Mouse (Mus musculus): ENCODE results near the gene Chid1. TPM values are rescaled to one million over a fixed set of nuclear protein-coding genes. Genes with fewer than 3 reads are reported as not detected.

Gene Chid1
- total RNA-seq, 4 experiments from 2014 or later, result 66.8 to 72.6 (median 69.2) TPM

- DNase-seq (ENCODE audit: low spot score in 2 of 2), result no peak
Observed at GRCm38 (mm10) chr7:141477578-141478269, 61.9 kb downstream of the Chid1 start.

- DNase-seq (ENCODE audit: low spot score in 2 of 2), result no peak
Observed at GRCm38 (mm10) chr7:141476981-141477370, 62.7 kb downstream of the Chid1 start.

- DNase-seq (ENCODE audit: low spot score in 2 of 2), result no peak
Observed at GRCm38 (mm10) chr7:141476226-141476980, 63.3 kb downstream of the Chid1 start.

GRCm38 (mm10) chr7:141475805-141476158, 63.9 kb downstream of the Chid1 start:
- no peak for DNase-seq (ENCODE audit: low spot score in 2 of 2)

- peak; percentile 76 to 79 for DNase-seq (ENCODE audit: low spot score in 2 of 2)
Observed at GRCm38 (mm10) chr7:141475011-141475804, 64.4 kb downstream of the Chid1 start, which contains the start of the genes Polr2l and Tspan4. Polr2l (minus strand) TSS chr7:141475132. Tspan4 (plus strand) TSS chr7:141475240.

- no peak for DNase-seq (ENCODE audit: low spot score in 2 of 2)
Observed at GRCm38 (mm10) chr7:141474160-141474559, 65.5 kb downstream of the Chid1 start.

GRCm38 (mm10) chr7:141472763-141473162, 66.9 kb downstream of the Chid1 start:
- no peak for DNase-seq (ENCODE audit: low spot score in 2 of 2)

GRCm38 (mm10) chr7:141472226-141472625, 67.4 kb downstream of the Chid1 start:
- DNase-seq (ENCODE audit: low spot score in 2 of 2), result no peak

- DNase-seq (ENCODE audit: low spot score in 2 of 2), result no peak
Observed at GRCm38 (mm10) chr7:141471236-141471635, 68.4 kb downstream of the Chid1 start.

- no peak for DNase-seq (ENCODE audit: low spot score in 2 of 2)
Observed at GRCm38 (mm10) chr7:141470637-141470944, 69.1 kb downstream of the Chid1 start.

GRCm38 (mm10) chr7:141469901-141470636, 69.6 kb downstream of the Chid1 start:
- no peak for DNase-seq (ENCODE audit: low spot score in 2 of 2)

- DNase-seq (ENCODE audit: low spot score in 2 of 2), result no peak
Observed at GRCm38 (mm10) chr7:141469352-141469751, 70.3 kb downstream of the Chid1 start.

- no peak for DNase-seq (ENCODE audit: low spot score in 2 of 2)
Observed at GRCm38 (mm10) chr7:141468522-141469211, 71.0 kb downstream of the Chid1 start.

- no peak for DNase-seq (ENCODE audit: low spot score in 2 of 2)
Observed at GRCm38 (mm10) chr7:141468164-141468521, 71.5 kb downstream of the Chid1 start.

- DNase-seq (ENCODE audit: low spot score in 2 of 2), result peak; percentile 46 to 66
Observed at GRCm38 (mm10) chr7:141467230-141468030, 72.2 kb downstream of the Chid1 start, which contains the start of gene Cd151. Cd151 (plus strand) TSS chr7:141467392.

GRCm38 (mm10) chr7:141466607-141467148, 73.0 kb downstream of the Chid1 start:
- DNase-seq (ENCODE audit: low spot score in 2 of 2), result no peak

- no peak for DNase-seq (ENCODE audit: low spot score in 2 of 2)
Observed at GRCm38 (mm10) chr7:141466045-141466394, 73.6 kb downstream of the Chid1 start.

GRCm38 (mm10) chr7:141465388-141466044, 74.1 kb downstream of the Chid1 start:
- DNase-seq (ENCODE audit: low spot score in 2 of 2), result no peak

- DNase-seq (ENCODE audit: low spot score in 2 of 2), result no peak
Observed at GRCm38 (mm10) chr7:141464603-141465201, 75.0 kb downstream of the Chid1 start.

All from left cerebral cortex, adult 8-10 months (tissue).